Mouse (Mus musculus) testis, adult 2 months (tissue): ENCODE data around the gene Aadac.

Experiments
- CTCF ChIP-seq: fragments of 200-500 bp; IDR thresholded peaks from 2 replicates; pipeline ENCODE4 v1.5.1; 2012; ENCODE audit warnings: low read depth, mild to moderate bottlenecking, inconsistent platforms, low read length, moderate library complexity; ENCODE audit not compliant: control insufficient read depth, insufficient read depth, insufficient replicate concordance
- POLR2A ChIP-seq: fragments of 200-500 bp; IDR thresholded peaks from 2 replicates; pipeline ENCODE4 v1.6.1; 2012; ENCODE audit warnings: low read depth, mild to moderate bottlenecking, inconsistent platforms, low read length, moderate library complexity; ENCODE audit not compliant: control insufficient read depth

- TF ChIP-seq CTCF (no peak), POLR2A (no peak)
Measured at GRCm38 (mm10) chr3:60056451-60056850, 30.9 kb downstream of the Aadac start.
